Mouse (Mus musculus): ENCODE results near the gene Snrnp40. TPM values are rescaled to one million over a fixed set of nuclear protein-coding genes. Genes with fewer than 3 reads are reported as not detected.

The Snrnp40 gene
- total RNA-seq, 4 experiments from 2014 or later, result 23.6 to 28.2 (median 27.6) TPM

- DNase-seq (ENCODE audit: low spot score in 2 of 2), result no peak
Observed at GRCm38 (mm10) chr4:130379181-130379580, 19.2 kb downstream of the Snrnp40 start.

- DNase-seq (ENCODE audit: low spot score in 2 of 2), result no peak
Observed at GRCm38 (mm10) chr4:130380418-130380817, 20.5 kb downstream of the Snrnp40 start.

GRCm38 (mm10) chr4:130387256-130387655 lies 27.3 kb downstream of the Snrnp40 start:
- DNase-seq (ENCODE audit: low spot score in 2 of 2), result no peak

- peak in 1 of 2 experiments; percentile 32 for DNase-seq (ENCODE audit: low spot score in 2 of 2)
Observed at GRCm38 (mm10) chr4:130389496-130389895, 29.6 kb downstream of the Snrnp40 start.

GRCm38 (mm10) chr4:130389927-130390326 lies 30.0 kb downstream of the Snrnp40 start:
- no peak for DNase-seq (ENCODE audit: low spot score in 2 of 2)

GRCm38 (mm10) chr4:130391265-130391664 lies 31.3 kb downstream of the Snrnp40 start:
- DNase-seq (ENCODE audit: low spot score in 2 of 2), result no peak

Other genes starting within 250 kb of the Snrnp40 start
- 1 to 10 TPM; 1.4 to 2.0 (median 1.9) TPM for gene Hcrtr1, start 220.8 kb upstream of the Snrnp40 start, total RNA-seq (2022)
- gene Tinagl1, start 185.0 kb upstream of the Snrnp40 start, total RNA-seq (2022), result 10 to 100 TPM in 1 of 4 experiments, 1 to 10 TPM in 3; 7.7 to 10.5 (median 9.0) TPM
- not detected for gene Gm853, start 137.7 kb upstream of the Snrnp40 start, total RNA-seq (2022)
- gene Serinc2, start 80.9 kb upstream of the Snrnp40 start, total RNA-seq (2022), result 1 to 10 TPM; 5.0 to 7.8 (median 6.5) TPM
- 100 to 1,000 TPM; 131 to 144 (median 138) TPM for gene Fabp3, start 51.5 kb upstream of the Snrnp40 start, total RNA-seq (2022)
- gene Gm10570, start 51.5 kb upstream of the Snrnp40 start, total RNA-seq (2022), result 1 to 10 TPM in 3 of 4 experiments, not detected in 1; 1.7 to 2.5 (median 2.2) TPM
- gene Zcchc17, start 189 bp upstream of the Snrnp40 start, total RNA-seq (2022), result 10 to 100 TPM; 57.2 to 61.5 (median 60.9) TPM
- gene Nkain1, start 214.0 kb downstream of the Snrnp40 start, total RNA-seq (2022), result 10 to 100 TPM; 37.8 to 40.9 (median 39.0) TPM